Mouse (Mus musculus): Measurements from ENCODE around the gene Tm4sf20.

The Tm4sf20 gene

GRCm38 (mm10) chr1:82717816-82718512, 50.3 kb downstream of the Tm4sf20 start:
- DNase-seq (ENCODE audit: low read depth, low spot score) = no peak

All from skeletal muscle tissue, adult 2 months (tissue).